Mouse (Mus musculus): ENCODE measurements around the gene Krtap4-2.

The Krtap4-2 gene

DNA sequence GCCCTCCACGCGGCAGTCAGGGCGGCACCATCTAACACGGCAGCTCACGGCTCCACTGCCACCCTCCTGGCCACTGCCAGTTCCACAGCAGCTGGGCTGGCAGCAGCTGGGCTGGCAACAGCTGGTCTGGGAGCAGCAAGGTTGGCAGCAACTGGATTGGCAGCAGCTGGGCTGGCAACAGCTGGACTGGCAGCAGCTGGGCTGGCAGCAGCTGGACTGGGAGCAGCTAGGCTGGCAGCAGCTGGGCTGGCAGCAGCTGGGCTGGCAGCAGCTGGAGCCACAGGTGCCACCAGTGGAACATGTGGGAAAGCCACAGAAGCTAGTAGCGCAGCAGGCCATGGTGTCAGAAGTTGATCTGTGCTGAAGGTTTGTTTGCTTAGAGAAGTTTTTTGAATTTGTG is 43.9 kb downstream of the Krtap4-2 start, which contains the start of gene Krtap1-3:
TSS of gene Krtap1-3 (minus strand) at position 359 of the 400 bp plus-strand sequence.
- DNase-seq (ENCODE audit: low read depth, low spot score) = no peak

DNA sequence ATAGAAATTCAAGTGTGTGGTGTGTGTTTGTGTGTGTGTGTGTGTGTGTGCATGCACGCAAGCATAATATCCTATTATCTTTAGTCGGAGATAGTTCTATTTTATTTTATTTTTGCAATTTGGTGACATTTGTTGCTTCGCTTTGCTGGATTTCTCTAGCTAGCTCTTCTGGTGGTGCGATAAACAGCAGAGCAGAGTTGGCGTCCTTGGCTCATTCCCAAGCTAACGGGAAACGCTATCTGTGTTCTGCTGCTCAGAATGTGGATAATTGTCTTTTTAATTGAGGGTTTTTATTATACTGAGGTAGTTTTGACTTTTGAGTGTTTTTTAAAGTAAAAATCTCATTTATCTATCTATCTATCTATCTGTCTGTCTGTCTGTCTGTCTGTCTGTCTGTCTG is 49.8 kb downstream of the Krtap4-2 start:
- no peak for DNase-seq (ENCODE audit: low read depth, low spot score)
